Mouse (Mus musculus) neural tube, embryonic 13.5 days (tissue): ENCODE data around the gene Sds. TPM values are rescaled to one million over a fixed set of nuclear protein-coding genes. Genes with fewer than 3 reads are reported as not detected.
A peak's percentile ranks its signal among the peaks of the same experiment; 100 is the strongest.

Source experiments
- ATAC-seq: fragments of 200-750 bp; cut with Nextera tagmentation; 2 replicates; pipeline ENCODE4 v1.8.0; 2017; ENCODE audit warnings: low read depth, mild to moderate bottlenecking, moderate TSS enrichment, moderate library complexity
- H3K27ac ChIP-seq: fragments of 300-500 bp; sonication (generic); replicated peaks from 2 replicates; pipeline ENCODE4 v1.5.1; 2015; ENCODE audit warnings: moderate library complexity, mild to moderate bottlenecking, inconsistent platforms
- H3K27me3 ChIP-seq: fragments of 300-500 bp; sonication (generic); 2 replicates; pipeline ENCODE4 v1.6.1; 2015; ENCODE audit warnings: mild to moderate bottlenecking, inconsistent platforms
- H3K36me3 ChIP-seq: fragments of 300-500 bp; sonication (generic); 2 replicates; pipeline ENCODE4 v1.6.1; 2015; ENCODE audit warnings: mild to moderate bottlenecking, inconsistent platforms
- H3K4me1 ChIP-seq: fragments of 300-500 bp; sonication (generic); replicated peaks from 2 replicates; pipeline ENCODE4 v1.6.1; 2015; ENCODE audit warnings: inconsistent platforms
- H3K4me2 ChIP-seq: fragments of 300-500 bp; sonication (generic); 2 replicates; pipeline ENCODE4 v1.6.1; 2015; ENCODE audit warnings: inconsistent platforms, mild to moderate bottlenecking, moderate library complexity
- H3K4me3 ChIP-seq: fragments of 300-500 bp; sonication (generic); 2 replicates; pipeline ENCODE4 v1.5.1; 2015; ENCODE audit warnings: mild to moderate bottlenecking, inconsistent platforms
- H3K9ac ChIP-seq: fragments of 300-500 bp; sonication (generic); 2 replicates; pipeline ENCODE4 v1.6.1; 2015; ENCODE audit warnings: moderate library complexity, mild to moderate bottlenecking, inconsistent platforms
- H3K9me3 ChIP-seq: fragments of 300-500 bp; sonication (generic); 2 replicates; pipeline ENCODE4 v1.6.1; 2016; ENCODE audit warnings: inconsistent platforms
- WGBS: fragments of 180-500 bp; shearing (Covaris S2); methylation state at CpG from one replicate; pipeline ENCODE4 v1.1.7; 2015; 5-methylcytosine and 5-hydroxymethylcytosine counted together
- polyA plus RNA-seq: library from polyadenylated mRNA; unstranded; fragments of >200 nt; fragmentation: Nextera tagmentation; extraction: Ambion mirVana; gene quantifications from 2 replicates; pipeline ENCODE4 v1.2.1, GENCODE M21; 2015

Gene Sds
- polyA plus RNA-seq, 1 experiment from 2014 or later, result not detected

- Histone ChIP-seq H3K4me3 (no peak overlapping the region), H3K27ac (no peak overlapping the region), H3K4me1 (peaks cover 5% of the 10 kb centered on the region; the same call in 1 of the 2 replicates), H3K36me3 (no peaks in the 10 kb centered on the region), H3K9me3 (no peaks in the 10 kb centered on the region), H3K9ac (no peak overlapping the region), H3K27me3 (peaks cover 4% of the 10 kb centered on the region), H3K4me2 (no peak overlapping the region)
- no peak for ATAC-seq
- 41% methylated on average over 4 of the region's 4 CpGs for WGBS
These were observed 4.8 kb upstream of the Sds start for GRCm38 (mm10) chr5:120471538-120471937.

- ATAC-seq, result no peak
- no peaks in the 10 kb centered on the region for H3K36me3 ChIP-seq
- 77% methylated on average over 8 of the region's 8 CpGs for WGBS
These were observed 3.6 kb upstream of the Sds start, which contains the start of gene Sdsl for GRCm38 (mm10) chr5:120472770-120473169. TSS of gene Sdsl (minus strand) at chr5:120472810.

DNA sequence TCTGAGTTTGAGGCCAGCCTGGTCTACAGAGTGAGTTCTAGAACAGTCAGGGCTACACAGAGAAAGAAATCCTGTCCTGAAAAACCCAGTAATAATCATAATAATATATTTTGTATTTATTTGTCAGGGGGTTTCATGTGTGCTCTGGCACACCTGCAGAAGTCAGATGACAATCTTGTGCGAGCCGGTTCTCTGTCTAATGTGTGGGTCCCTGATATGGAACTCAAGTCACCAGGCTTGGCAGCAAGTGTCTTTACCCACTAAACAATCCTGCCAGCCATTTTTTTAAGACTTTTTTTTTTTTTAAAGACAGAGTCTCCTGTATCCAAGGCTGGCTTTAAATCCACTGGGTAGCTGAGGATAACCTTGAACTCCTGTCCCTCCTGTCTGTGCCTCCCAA lies 3.0 kb upstream of the Sds start:
- peaks cover 4% of the 10 kb centered on the region for H3K27me3 ChIP-seq
- H3K27ac ChIP-seq, result no peak overlapping the region
- no peaks in the 10 kb centered on the region for H3K36me3 ChIP-seq
- no peak overlapping the region for H3K4me3 ChIP-seq
- H3K9ac ChIP-seq, result no peak overlapping the region
- H3K4me2 ChIP-seq, result no peak overlapping the region
- ATAC-seq, result no peak
- no peaks in the 10 kb centered on the region for H3K9me3 ChIP-seq
- no peaks in the 10 kb centered on the region for H3K4me1 ChIP-seq
- 95% methylated on average over 2 of the region's 2 CpGs for WGBS

More at GRCm38 (mm10) chr5:120472770-120473169, 3.6 kb upstream of the Sds start, which contains the start of gene Sdsl:
- Histone ChIP-seq H3K4me2 (no peak within 1 kb of the TSS), H3K4me1 (no peaks in the 10 kb centered on the region), H3K9ac (no peak within 1 kb of the TSS), H3K27ac (no peak within 1 kb of the TSS), H3K4me3 (no peak within 1 kb of the TSS), H3K27me3 (peaks cover 4% of the 10 kb centered on the region), H3K9me3 (no peaks in the 10 kb centered on the region)

- no peak overlapping the region for H3K4me3 ChIP-seq
- no peak overlapping the region for H3K9ac ChIP-seq
- no peak for ATAC-seq
- H3K27me3 ChIP-seq, result peaks cover 4% of the 10 kb centered on the region
- 51% methylated on average over 8 of the region's 8 CpGs for WGBS
- no peaks in the 10 kb centered on the region for H3K9me3 ChIP-seq
- no peaks in the 10 kb centered on the region for H3K36me3 ChIP-seq
- H3K4me1 ChIP-seq, result no peaks in the 10 kb centered on the region
- no peak overlapping the region for H3K27ac ChIP-seq
- no peak overlapping the region for H3K4me2 ChIP-seq
These were observed 465 bp upstream of the Sds start for GRCm38 (mm10) chr5:120475861-120476260.

- no peak for ATAC-seq
These were observed 1.7 kb downstream of the Sds start for GRCm38 (mm10) chr5:120477993-120478392.

DNA sequence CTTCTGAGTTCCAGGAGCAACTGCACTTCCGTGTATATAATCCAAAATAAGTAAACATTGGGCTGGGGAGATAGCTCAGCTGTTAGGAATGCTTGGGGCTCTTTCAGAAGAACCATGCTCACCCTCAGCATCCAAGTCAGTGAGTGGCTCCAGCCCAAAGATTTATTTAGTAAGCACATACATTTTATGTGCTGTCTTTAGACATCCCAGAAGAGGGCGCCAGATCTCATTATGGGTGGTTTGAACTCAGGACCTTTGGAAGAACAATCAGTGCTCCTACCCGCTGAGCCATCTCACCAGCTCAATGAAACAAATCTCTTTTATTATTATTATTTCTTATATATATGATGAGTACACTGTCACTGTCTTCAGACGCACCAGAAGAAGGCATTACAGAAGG lies 3.2 kb downstream of the Sds start:
- H3K27me3 ChIP-seq, result no peaks in the 10 kb centered on the region; the same call in 1 of the 2 replicates
- peaks cover 7% of the 10 kb centered on the region for H3K36me3 ChIP-seq
- peaks cover 4% of the 10 kb centered on the region; the same call in 1 of the 2 replicates for H3K4me1 ChIP-seq
- no peak overlapping the region for H3K4me3 ChIP-seq
- no peak for ATAC-seq
- no peak overlapping the region for H3K27ac ChIP-seq
- no peak overlapping the region for H3K9ac ChIP-seq
- H3K4me2 ChIP-seq, result no peak overlapping the region
- no peaks in the 10 kb centered on the region for H3K9me3 ChIP-seq
- 76% methylated on average over 4 of the region's 4 CpGs for WGBS

More at GRCm38 (mm10) chr5:120477993-120478392, 1.7 kb downstream of the Sds start:
- no peaks in the 10 kb centered on the region for H3K36me3 ChIP-seq
- peaks cover 4% of the 10 kb centered on the region; the same call in 1 of the 2 replicates for H3K4me1 ChIP-seq
- 90% methylated on average over 5 of the region's 5 CpGs for WGBS
- H3K9ac ChIP-seq, result no peak overlapping the region
- no peak overlapping the region for H3K27ac ChIP-seq
- H3K4me3 ChIP-seq, result no peak overlapping the region
- no peaks in the 10 kb centered on the region for H3K9me3 ChIP-seq
- no peaks in the 10 kb centered on the region; the same call in 1 of the 2 replicates for H3K27me3 ChIP-seq
- H3K4me2 ChIP-seq, result no peak overlapping the region

- Histone ChIP-seq H3K36me3 (peaks cover 24% of the 10 kb centered on the region), H3K4me2 (no peak overlapping the region), H3K9me3 (no peaks in the 10 kb centered on the region), H3K4me1 (peaks cover 4% of the 10 kb centered on the region; the same call in 1 of the 2 replicates), H3K27ac (no peak overlapping the region), H3K4me3 (no peak overlapping the region), H3K27me3 (no peaks in the 10 kb centered on the region; the same call in 1 of the 2 replicates), H3K9ac (no peak overlapping the region)
- 59% methylated on average over 9 of the region's 9 CpGs for WGBS
- ATAC-seq, result no peak
These were observed 4.9 kb downstream of the Sds start for GRCm38 (mm10) chr5:120481205-120481604.

DNA sequence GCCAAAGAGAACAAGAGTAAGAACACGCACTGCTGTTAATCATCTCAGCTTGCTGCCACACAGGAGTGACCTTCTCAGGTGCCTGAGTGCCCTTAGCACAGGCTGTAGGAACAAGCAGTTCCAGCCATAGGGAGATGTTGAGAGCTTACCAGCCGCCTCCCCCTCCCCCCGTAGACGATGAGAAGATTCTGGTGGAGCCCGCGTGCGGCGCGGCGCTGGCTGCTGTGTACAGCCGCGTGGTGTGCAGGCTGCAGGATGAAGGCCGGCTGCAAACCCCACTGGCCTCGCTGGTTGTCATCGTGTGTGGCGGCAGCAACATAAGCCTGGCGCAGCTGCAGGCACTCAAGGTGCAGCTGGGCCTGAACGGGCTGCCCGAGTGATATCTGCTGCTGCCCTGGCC lies 7.1 kb downstream of the Sds start:
- WGBS, result 82% methylated on average over 19 of the region's 19 CpGs

GRCm38 (mm10) chr5:120487844-120488243 lies 11.5 kb downstream of the Sds start:
- no peaks in the 10 kb centered on the region for H3K27me3 ChIP-seq
- no peak overlapping the region for H3K27ac ChIP-seq
- 89% methylated on average over 8 of the region's 8 CpGs for WGBS
- ATAC-seq, result no peak
- H3K9me3 ChIP-seq, result no peaks in the 10 kb centered on the region
- H3K9ac ChIP-seq, result no peak overlapping the region
- no peak overlapping the region for H3K4me3 ChIP-seq
- H3K4me1 ChIP-seq, result peaks cover 10% of the 10 kb centered on the region
- H3K36me3 ChIP-seq, result peaks cover 76% of the 10 kb centered on the region
- H3K4me2 ChIP-seq, result no peak overlapping the region

More for the DNA sequence above, 7.1 kb downstream of the Sds start:
- Histone ChIP-seq H3K27me3 (no peaks in the 10 kb centered on the region), H3K9ac (no peak overlapping the region), H3K36me3 (peaks cover 46% of the 10 kb centered on the region), H3K4me1 (peaks cover 4% of the 10 kb centered on the region; the same call in 1 of the 2 replicates), H3K27ac (no peak overlapping the region), H3K9me3 (no peaks in the 10 kb centered on the region), H3K4me2 (no peak overlapping the region), H3K4me3 (no peak overlapping the region)
- ATAC-seq, result no peak

DNA sequence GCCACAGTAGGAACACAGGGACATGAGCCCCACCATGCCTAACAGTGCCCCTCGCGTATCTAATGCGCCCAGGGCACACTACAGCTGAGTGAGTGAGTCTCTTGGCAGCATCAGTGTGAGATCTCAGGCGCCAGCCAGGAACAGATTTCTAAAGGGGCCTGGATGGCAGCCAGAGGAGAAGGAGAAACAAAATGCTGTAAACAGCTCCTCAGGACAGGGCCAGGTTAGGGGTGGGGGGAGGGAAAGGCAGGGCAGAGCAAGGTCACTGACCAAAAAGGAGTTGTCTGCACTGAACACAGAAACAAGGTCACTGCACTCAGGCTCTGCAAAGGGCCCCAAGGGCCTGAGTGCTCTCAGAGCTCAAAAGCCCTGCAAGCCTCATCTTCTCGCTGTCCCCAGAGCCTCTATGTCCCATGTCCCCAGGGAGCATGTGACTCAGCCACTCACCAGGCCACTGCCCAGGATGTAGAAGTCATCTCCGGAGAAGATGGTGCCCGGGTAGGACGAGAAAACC lies 14.4 kb downstream of the Sds start:
- WGBS, result 64% methylated on average over 8 of the region's 8 CpGs
- Histone ChIP-seq H3K27me3 (no peaks in the 10 kb centered on the region), H3K9me3 (no peaks in the 10 kb centered on the region), H3K9ac (no peak overlapping the region), H3K27ac (peak overlapping the region; percentile 59; the same call in 1 of the 2 replicates), H3K4me2 (no peak overlapping the region), H3K4me1 (peaks cover 13% of the 10 kb centered on the region), H3K4me3 (no peak overlapping the region), H3K36me3 (peaks cover 82% of the 10 kb centered on the region)
- peak; percentile 52; the same call in 1 of the 2 replicates for ATAC-seq

DNA sequence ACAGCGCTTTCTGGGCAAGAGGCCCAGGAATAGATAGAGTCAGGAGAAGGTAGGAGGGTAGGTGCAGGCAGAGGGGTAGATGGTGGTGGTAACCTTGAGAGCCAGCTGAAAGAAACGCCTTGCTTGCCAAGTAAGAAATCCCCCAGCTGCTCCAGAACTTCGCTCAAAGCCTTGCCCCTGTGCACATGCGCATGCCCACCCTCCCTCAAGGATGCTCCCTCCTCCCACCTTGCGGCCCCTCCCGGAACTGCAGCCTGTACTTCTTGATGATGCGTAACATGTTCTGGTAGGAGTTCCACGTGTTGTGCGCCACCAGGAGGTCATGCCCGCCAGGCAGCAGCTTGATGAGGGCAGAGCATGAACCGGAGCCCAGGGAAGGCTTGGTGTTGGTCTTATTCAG lies 16.1 kb downstream of the Sds start:
- H3K36me3 ChIP-seq, result peaks cover 78% of the 10 kb centered on the region
- no peak overlapping the region for H3K4me2 ChIP-seq
- H3K9ac ChIP-seq, result no peak overlapping the region
- no peak overlapping the region for H3K4me3 ChIP-seq
- peaks cover 13% of the 10 kb centered on the region for H3K4me1 ChIP-seq
- H3K27ac ChIP-seq, result no peak overlapping the region
- ATAC-seq, result no peak
- H3K9me3 ChIP-seq, result no peaks in the 10 kb centered on the region
- H3K27me3 ChIP-seq, result no peaks in the 10 kb centered on the region
- WGBS, result 62% methylated on average over 11 of the region's 11 CpGs

DNA sequence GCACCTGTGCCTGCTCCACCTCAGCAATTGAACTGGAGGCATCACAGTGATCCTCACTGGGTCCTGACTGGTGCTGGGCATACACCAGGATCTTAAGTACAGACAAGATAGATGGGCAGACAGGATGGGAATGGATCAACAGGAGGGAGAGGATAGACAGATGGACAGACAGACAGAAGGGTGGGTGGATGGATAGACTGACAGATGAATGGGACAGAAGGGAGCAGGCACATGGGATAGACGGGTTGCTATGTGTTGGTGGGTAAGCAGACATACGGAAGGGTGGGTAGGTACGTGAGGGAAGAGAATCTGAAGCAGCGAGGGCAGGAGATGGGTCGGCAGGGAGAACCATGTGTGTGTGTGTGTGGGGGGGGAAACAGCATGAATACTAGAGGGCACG lies 17.1 kb downstream of the Sds start:
- H3K9ac ChIP-seq, result no peak overlapping the region
- no peak for ATAC-seq

More for the DNA sequence above, 17.1 kb downstream of the Sds start:
- Histone ChIP-seq H3K4me1 (peaks cover 13% of the 10 kb centered on the region), H3K4me2 (no peak overlapping the region), H3K27me3 (no peaks in the 10 kb centered on the region), H3K27ac (0 out of 2 replicates have a peak overlapping the region, but pooled peaks have one; percentile 23), H3K4me3 (no peak overlapping the region), H3K36me3 (peaks cover 77% of the 10 kb centered on the region), H3K9me3 (no peaks in the 10 kb centered on the region)
- 86% methylated on average over 6 of the region's 6 CpGs for WGBS
